Mouse (Mus musculus) adrenal gland, adult 2 months (tissue): ENCODE measurements around the gene Hoxd9. TPM values are rescaled to one million over a fixed set of nuclear protein-coding genes. Genes with fewer than 3 reads are reported as not detected.
A peak's percentile ranks its signal among the peaks of the same experiment; 100 is the strongest.

Experiments used
- DNase-seq: peaks from one replicate; pipeline ENCODE4 v3.0.0; 2021
- polyA plus RNA-seq: library from polyadenylated mRNA; depleted of rRNA; stranded (reverse); fragments of >200 nt; gene quantifications from 2 replicates; pipeline ENCODE4 v1.2.3, GENCODE M21; 2012
- total RNA-seq, 2 experiments: library from RNA; stranded (reverse); gene quantifications; 2 replicates each; pipeline ENCODE4 v1.2.3; 2021

Gene Hoxd9
- total and polyA plus RNA-seq, 3 experiments: 3.3 to 7.8 (median 6.5) TPM

- DNase-seq: no peak
Measured at GRCm38 (mm10) chr2:74683471-74683951, 14.0 kb upstream of the Hoxd9 start.

GRCm38 (mm10) chr2:74684106-74684505 is 13.4 kb upstream of the Hoxd9 start:
- no peak for DNase-seq

DNA sequence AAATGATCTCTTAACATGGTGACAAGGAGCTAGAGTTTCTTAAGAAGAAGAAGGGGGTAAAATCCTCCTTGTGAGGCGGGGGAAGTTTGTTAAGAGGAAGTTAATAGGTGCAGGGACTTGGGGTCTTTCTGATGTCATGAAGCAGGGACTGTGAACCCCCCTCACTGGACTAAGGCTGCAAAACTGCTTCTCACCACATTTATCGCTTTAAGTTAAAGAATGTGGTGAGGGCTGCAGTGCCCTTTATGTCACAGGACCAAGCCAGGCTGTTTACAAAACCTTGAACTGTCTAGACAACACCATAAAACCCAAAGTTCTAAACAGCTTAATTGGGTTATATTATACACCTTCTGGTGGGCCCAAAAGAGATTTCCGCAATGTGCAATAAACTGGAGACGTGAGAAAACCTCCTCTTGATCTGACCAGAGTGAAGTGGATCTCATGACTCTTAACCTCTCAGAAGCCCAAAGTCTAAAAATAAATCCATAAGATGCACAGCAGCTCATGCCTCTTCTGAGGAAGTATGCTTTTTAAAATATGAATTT is 12.4 kb upstream of the Hoxd9 start:
- DNase-seq: no peak

DNA sequence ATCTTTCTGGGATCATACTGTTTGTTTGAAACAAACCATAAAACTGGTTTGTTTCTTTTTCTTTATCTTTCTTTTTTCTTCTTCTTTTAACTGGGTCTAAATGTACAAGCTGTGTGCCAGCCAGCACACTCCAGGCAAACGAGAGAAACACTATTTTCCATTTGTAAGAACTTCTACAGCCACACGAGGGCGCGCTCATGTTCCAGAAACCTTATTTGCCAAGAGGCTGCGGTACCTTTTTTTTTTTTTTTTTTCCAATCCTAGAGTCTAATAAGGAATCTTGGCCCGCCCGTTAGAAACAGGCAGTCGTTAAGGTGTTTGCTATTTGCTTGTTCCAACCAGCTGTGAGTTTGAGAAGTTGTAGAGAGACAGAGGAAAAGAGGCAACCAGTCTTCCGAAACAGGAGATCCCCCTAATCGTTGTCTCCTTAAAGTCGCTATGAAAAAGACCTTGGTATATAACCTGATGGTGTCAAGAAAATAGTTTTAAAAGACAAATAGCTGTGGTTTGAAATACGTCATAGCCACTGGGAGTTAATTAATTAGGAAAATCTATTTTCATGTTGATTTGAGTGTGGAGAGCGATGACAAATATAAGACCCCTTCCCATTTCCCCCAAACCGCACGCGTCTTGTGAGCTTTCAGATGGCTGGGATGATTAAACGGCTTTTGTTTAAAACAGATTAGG is 11.1 kb upstream of the Hoxd9 start:
- DNase-seq: peak; percentile 65

- no peak for DNase-seq
Measured at GRCm38 (mm10) chr2:74686988-74687697, 10.4 kb upstream of the Hoxd9 start.

DNA sequence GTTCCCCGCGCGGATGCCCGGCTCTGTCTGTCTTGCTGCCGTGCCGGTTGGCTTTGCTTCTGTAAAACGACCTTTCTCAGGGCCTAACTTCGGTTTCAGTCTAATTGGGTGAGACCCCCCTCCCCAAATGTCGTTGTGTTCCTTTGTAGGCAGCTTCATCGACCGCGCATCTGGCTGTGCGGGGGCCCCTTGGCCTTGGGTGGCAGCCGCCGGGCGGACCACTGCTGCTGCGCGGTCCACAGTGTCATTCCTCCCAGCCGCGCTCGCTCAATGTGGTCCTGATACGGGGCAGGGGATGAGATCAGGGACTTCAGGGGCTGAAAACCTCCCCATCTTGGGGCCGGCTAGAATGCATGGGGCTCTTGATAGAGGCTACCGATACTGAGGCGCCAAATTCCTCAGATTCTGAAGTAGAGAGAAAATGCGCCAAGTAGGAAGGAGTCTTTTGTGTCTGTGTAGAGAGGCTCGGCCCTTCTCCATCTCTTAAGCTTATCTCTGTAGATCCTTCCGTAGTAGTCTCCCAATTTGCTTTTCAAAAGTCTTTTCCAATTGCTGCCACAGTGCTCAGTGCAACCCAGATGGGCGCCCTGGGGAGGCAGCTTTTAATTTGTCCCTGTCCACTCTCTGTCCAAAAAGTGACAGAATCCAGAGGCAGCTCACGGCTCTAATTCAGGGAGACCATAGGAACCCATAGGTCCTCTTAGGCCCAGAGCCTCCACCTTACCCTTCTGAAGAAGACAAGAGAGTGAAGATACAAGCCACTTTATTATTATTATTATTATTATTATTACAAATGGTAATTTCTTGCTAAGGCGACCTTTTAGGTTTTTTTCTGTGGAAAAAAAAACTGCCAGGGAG is 9.6 kb upstream of the Hoxd9 start:
- no peak for DNase-seq

GRCm38 (mm10) chr2:74688795-74689573 is 8.5 kb upstream of the Hoxd9 start:
- DNase-seq: no peak

DNA sequence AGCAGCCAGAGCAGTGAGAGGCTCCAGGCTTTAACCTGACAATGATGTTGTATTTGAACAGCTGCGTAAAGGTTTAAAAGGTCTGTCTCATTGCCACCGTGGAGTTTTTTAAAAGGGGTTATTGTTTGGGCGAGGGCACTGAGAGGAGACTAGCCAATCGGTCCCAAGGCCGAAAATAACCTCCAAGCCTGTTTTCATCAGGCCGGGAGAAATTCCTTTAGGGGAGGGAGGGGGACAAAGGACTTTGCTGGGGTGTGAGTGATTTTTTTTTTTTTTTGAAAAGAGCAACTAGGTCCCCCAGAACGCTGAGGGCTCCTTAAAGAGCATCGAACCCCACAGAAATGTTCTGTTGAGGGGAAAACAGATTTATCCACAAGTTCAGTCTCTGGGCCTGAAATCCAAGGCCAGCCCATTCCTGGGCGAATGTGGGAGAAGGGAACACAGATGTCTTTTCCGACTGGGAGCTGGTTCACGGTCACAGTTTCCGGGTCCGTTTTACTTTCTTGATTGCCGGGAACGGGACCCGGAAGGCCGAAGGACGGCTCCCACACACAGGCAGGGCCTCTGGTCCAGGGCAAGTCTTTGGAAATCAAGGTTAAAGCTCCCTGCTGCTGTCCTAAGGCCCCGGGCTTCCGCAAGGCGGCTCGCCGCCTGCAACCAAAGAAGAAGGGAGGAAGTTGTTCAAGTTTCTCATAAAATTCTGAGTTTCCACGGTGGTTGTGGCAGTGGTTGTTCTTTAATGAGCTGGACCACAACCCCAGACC is 7.8 kb upstream of the Hoxd9 start:
- no peak for DNase-seq

GRCm38 (mm10) chr2:74690338-74690716 is 7.2 kb upstream of the Hoxd9 start:
- DNase-seq: no peak

DNA sequence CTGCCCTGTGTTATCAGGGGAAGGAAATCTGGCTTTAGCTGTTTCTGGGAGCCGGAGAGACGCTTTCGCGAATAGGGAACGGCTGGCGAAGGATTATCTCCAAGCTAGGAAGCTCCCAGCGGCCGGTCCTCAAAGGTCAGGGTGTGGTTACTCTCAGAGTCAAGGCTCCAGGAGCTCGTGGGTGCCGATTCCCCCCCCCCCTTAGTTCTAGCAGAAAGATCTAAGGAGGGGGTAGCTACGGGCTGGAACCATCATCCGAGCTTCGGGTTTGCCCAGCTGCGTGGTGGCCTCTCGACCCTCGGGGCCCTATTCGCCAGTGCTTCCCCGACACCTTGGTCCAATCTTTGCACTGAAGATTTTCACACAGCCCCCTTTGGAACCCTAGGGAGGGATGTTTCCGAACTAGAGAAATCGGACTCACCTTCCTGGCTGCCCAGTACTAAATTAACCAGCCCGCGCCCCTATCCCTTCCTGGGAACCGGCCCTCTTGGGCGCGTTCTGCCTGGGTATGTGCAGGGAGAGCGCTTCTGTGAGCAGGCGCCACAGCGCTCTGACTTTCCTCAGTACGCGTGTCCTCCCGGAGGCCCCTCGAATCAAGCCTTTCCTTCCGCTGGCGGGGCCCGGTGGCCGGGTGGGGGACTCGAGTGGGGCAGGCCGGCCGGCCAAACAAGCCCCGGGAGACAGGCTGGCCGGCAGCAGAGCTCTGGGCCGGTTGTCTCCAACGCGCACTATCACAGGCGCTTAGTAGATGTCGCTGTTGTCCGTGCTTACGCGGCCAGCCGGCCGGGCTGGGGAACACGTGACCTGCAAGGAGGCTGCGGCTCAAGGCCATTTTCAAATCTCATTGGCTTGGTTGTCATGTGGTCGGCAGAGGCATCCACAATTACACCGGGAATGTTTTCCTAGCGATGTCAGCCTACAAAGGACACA is 6.2 kb upstream of the Hoxd9 start, which contains the start of gene Hoxd10:
Gene Hoxd10 (plus strand): TSS at position 903 of the 930 bp plus-strand sequence.
- peak; percentile 84 for DNase-seq

DNA sequence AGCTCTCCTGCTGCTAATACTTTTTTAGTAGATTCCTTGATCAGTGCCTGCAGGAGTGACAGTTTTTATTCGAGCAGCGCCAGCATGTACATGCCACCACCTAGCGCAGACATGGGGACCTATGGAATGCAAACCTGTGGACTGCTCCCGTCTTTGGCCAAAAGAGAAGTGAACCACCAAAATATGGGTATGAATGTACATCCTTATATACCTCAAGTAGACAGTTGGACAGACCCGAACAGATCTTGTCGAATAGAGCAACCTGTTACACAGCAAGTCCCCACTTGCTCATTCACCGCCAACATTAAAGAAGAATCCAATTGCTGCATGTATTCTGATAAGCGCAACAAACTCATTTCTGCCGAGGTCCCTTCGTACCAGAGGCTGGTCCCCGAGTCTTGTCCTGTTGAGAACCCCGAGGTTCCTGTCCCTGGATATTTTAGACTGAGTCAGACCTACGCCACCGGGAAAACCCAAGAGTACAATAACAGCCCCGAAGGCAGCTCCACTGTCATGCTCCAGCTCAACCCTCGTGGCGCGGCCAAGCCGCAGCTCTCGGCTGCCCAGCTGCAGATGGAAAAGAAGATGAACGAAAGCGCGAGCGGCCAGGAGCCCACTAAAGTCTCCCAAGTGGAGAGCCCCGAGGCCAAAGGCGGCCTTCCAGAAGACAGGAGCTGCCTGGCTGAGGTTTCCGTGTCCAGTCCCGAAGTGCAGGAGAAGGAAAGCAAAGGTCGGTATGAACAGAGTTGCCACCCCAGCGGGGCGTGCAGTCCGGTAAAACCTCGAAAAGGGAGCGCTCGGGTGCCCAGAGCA is 5.3 kb upstream of the Hoxd9 start:
- DNase-seq: no peak

DNA sequence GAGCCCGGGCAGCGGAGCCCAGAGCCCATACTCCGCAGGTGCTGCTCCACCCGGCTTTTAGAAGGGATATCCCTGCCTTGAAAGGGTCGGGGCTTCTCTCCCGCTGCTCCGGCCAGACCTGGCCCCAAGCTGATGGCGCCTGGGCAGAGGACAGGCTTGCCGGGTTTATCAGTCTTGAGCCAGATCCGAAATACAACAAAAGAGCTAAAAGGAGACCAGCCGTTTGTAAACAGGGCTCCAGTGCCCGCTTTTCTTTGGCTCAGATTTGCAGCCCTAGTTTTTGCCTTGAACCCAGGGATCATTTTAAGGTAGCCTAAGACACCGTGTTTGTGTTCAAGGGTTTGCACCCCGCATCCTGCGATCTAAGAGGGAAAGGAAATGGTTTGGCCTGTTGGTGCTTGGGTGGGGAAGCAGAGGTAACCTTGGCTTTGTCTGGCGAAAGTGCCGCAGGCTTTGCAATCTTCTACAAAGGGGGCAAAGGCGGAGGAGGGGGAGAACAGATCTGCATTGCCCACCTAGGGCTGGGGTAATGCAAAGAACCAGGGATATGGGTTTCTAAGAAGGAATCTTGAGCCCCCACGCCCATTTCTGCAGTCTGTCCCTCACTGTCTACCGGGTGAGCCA is 4.6 kb upstream of the Hoxd9 start:
- no peak for DNase-seq

DNA sequence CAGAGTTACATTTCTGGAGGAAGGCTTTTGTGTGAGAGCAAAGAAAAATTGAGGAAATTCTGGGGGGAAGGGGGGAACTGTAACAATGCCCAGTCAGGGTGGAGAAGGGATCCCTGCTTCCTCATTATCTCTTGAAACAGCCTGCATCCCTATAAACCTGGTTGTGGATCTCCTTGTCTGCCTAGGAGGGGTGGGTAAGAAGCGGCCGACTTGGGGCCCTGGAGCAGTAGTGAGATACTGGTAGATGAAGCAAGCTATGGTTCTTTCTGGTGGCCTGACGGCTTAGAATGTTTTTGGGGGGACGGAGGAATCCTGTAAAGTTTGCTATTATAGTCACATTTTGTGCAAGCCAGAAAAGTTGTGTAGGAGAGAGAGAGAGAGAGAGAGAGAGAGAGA is 4.1 kb upstream of the Hoxd9 start:
- no peak for DNase-seq

GRCm38 (mm10) chr2:74694066-74694465 is 3.5 kb upstream of the Hoxd9 start:
- no peak for DNase-seq

- no peak for DNase-seq
Measured at GRCm38 (mm10) chr2:74695383-74695782, 2.1 kb upstream of the Hoxd9 start.

DNA sequence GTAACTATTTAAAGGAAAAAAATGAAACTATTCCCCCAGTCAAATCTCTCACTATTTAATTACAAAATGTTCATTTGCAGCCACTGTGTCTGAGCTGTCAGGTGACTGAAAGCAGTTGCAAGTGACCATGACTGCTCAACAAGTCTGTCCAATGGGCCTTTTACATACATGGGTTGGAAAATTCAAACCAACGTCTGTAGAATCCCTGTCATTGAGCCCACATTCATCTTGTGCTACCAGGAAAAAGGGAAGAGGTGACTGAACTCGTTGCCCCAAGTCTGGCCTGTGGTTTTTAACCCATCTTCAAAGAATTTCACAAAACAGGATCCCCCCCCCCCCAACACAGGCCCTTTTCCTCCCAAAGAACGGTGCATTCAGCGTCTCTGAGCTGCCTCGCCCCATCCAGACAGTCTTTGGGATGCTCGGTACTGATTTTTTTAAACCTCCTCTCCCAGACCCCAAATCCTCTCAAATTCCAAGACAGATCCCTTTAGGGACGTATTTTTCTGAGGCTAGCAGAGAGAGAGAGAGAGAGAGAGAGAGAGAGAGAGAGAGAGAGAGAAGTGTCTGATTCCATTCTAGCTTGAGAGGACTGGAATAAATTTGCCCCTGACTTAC is 1.6 kb upstream of the Hoxd9 start:
- DNase-seq: no peak

DNA sequence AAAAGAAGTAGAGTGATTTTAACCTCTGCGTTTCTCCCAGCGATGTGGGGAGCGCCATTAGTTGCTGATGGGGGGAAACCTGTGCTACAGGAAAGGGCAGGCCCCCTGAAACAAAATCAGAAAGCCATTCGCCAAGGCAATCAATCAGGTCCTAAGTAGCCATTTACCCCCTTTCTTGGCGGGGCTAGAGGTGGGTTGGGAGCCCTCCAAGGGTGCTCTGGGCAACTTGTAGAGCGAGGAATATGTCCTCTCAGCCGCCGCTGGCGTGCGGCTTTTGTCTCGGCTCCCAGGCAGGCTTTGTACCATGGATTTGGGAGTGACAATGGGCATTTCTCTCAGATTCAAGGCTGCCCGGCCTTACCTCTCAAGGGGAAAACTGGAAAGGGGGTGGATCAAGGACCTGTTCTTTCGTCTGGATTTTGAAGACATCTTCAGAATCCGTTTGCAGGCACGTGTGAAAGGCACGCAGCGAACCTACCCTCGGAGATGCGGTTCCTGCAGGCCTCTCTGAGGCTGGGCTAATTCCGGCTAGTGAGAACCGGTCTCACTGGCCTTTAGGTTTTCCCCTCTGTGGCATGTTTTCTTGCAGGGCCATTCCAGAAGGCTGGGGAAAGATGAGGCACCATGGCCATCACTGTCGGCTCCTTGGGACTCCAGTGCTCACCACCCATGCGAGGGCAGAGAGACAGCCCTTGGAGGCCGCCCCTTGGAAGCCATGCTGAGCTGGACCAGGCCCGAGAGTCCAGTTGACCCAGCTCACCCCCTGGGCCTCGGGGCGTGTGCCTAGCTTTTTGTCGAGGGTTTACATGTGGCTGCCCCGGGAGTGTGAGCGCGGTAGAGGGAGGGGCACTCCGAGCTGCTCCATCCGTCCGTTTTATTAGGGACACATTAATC is 838 bp upstream of the Hoxd9 start:
- DNase-seq: no peak
